In the genomic region with DNA sequence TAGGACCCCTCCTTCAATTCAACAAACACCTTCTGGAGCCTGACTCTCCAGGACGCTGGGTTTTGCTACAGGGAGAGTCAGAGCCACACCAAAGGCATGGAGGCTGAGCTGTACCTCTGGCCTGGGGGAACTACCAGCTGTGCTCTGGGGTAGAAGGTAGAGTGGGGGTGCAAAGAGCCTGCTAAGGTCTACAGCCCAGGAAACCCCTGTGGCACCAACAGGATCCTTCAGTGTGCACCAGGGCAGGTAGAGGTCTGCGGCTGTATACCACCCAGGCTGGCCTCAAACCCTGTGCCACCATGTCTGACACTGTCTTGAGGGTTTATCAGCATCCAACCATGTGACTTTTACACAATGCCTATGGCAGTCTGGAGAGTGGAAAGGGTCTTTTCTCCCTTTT, we compare ENCODE assay signal across 10 mouse cellular contexts.
DNase-seq lines count a peak whose midpoint lies in the region; ATAC-seq and TF ChIP-seq lines count a peak whose summit lies in the region.
"Had no signal": no experiment of that assay in that cellular context is flagged by ENCODE, and none has a peak within 500 bp of the region (broad histone marks: within the 10 kb centered on the region; RNA-seq: fewer than 3 reads in every experiment).

No protein-coding gene starts in this region.

- H3K27me3 ChIP-seq in heart, embryonic 11.5 days (ENCODE audit: control insufficient read depth, insufficient read depth, low read length), result no peaks in the 10 kb centered on the region
- no peaks in the 10 kb centered on the region for H3K27me3 ChIP-seq in lung, postnatal 0 days (replicated peaks; ENCODE audit: insufficient read depth, low read length)
- no peaks in the 10 kb centered on the region for H3K27me3 ChIP-seq in hindbrain, embryonic 16.5 days (replicated peaks; ENCODE audit: control insufficient read depth, insufficient read depth, low read length)
- no peaks in the 10 kb centered on the region for H3K27me3 ChIP-seq in stomach, embryonic 15.5 days (replicated peaks)
- H3K27me3 ChIP-seq: liver, embryonic 15.5 days had no signal

- intact Hi-C loops in heart, postnatal 25 days (cut with DNase I), result loop anchor here (2.0 kb wide), 1 partner anchor 57 kb away; no protein-coding TSS in a partner anchor

- TF ChIP-seq EP300 in lung, postnatal 0 days (IDR thresholded peaks at IDR 0.05), result no peak

- no peak overlapping the region for H3K9ac ChIP-seq in heart, embryonic 11.5 days (ENCODE audit: low read depth, low read length)
- no peak overlapping the region for H3K9ac ChIP-seq in lung, postnatal 0 days (replicated peaks; ENCODE audit: low read depth)
- H3K9ac ChIP-seq in hindbrain, embryonic 16.5 days (ENCODE audit: low read depth, low read length), result no peak overlapping the region
- H3K9ac ChIP-seq in stomach, embryonic 15.5 days, result no peak overlapping the region
- H3K9ac ChIP-seq: liver, embryonic 15.5 days had no signal

- no peak overlapping the region for H3K4me2 ChIP-seq in heart, embryonic 11.5 days
- H3K4me2 ChIP-seq in lung, postnatal 0 days (replicated peaks; ENCODE audit: low read depth, low read length), result no peak overlapping the region
- H3K4me2 ChIP-seq in hindbrain, embryonic 16.5 days (ENCODE audit: low read length), result no peak overlapping the region
- no peak overlapping the region for H3K4me2 ChIP-seq in stomach, embryonic 15.5 days
- H3K4me2 ChIP-seq: liver, embryonic 15.5 days had no signal

- TF ChIP-seq CTCF in lung, postnatal 0 days (IDR thresholded peaks at IDR 0.05), result no peak

- H3K4me1 ChIP-seq in heart, embryonic 11.5 days (ENCODE audit: control insufficient read depth, insufficient read depth, low read length), result no peaks in the 10 kb centered on the region
- H3K4me1 ChIP-seq in lung, postnatal 0 days (ENCODE audit: insufficient read depth, low read depth, low read length), result no peaks in the 10 kb centered on the region; the same call in 1 of the 2 replicates
- peaks cover 2% of the 10 kb centered on the region; the same call in 1 of the 2 replicates for H3K4me1 ChIP-seq in hindbrain, embryonic 16.5 days (ENCODE audit: control insufficient read depth, insufficient read depth, low read depth, low read length)
- H3K4me1 ChIP-seq in stomach, embryonic 15.5 days, result peaks cover 16% of the 10 kb centered on the region
- H3K4me1 ChIP-seq: liver, embryonic 15.5 days had no signal

- peak overlapping the region; percentile 73 for H3K27ac ChIP-seq in heart, embryonic 11.5 days (ENCODE audit: low read depth, low read length)
- H3K27ac ChIP-seq in lung, postnatal 0 days (ENCODE audit: low read length), result peak overlapping the region; percentile 44; the same call in 1 of the 2 replicates
- peak overlapping the region; percentile 45 for H3K27ac ChIP-seq in hindbrain, embryonic 16.5 days (ENCODE audit: low read depth, low read length)
- peak overlapping the region; percentile 55 for H3K27ac ChIP-seq in stomach, embryonic 15.5 days
- H3K27ac ChIP-seq: liver, embryonic 15.5 days had no signal

- no peak overlapping the region for H3K4me3 ChIP-seq in heart, embryonic 11.5 days (ENCODE audit: low read depth, low read length)
- H3K4me3 ChIP-seq in lung, postnatal 0 days (ENCODE audit: low read depth, low read length), result no peak overlapping the region
- H3K4me3 ChIP-seq in hindbrain, embryonic 16.5 days (ENCODE audit: low read length), result no peak overlapping the region
- H3K4me3 ChIP-seq in stomach, embryonic 15.5 days (replicated peaks), result no peak overlapping the region
- H3K4me3 ChIP-seq: liver, embryonic 15.5 days; myocyte had no signal

- H3K36me3 ChIP-seq in heart, embryonic 11.5 days (ENCODE audit: control insufficient read depth, insufficient read depth, low read length), result no peaks in the 10 kb centered on the region
- H3K36me3 ChIP-seq in lung, postnatal 0 days (ENCODE audit: insufficient read depth, low read length), result no peaks in the 10 kb centered on the region
- no peaks in the 10 kb centered on the region for H3K36me3 ChIP-seq in hindbrain, embryonic 16.5 days (ENCODE audit: control insufficient read depth, insufficient read depth, low read length)
- no peaks in the 10 kb centered on the region for H3K36me3 ChIP-seq in stomach, embryonic 15.5 days
- H3K36me3 ChIP-seq: liver, embryonic 15.5 days had no signal

- no peak for DNase-seq in heart, postnatal 25 days (ENCODE audit: low spot score)
- no peak for DNase-seq in lung, postnatal 0 days (ENCODE audit: low spot score)
- no peak for DNase-seq in lung, adult 18-20 months
- no peak for DNase-seq in layer of hippocampus, postnatal 14 days (ENCODE audit: low spot score in 2 of 2)
- no peak for DNase-seq in left cerebral cortex, adult 8-10 months (ENCODE audit: low spot score in 2 of 2)

- WGBS in heart, embryonic 11.5 days (ENCODE audit: insufficient replicate concordance), result 63% methylated on average over 2 of the region's 2 CpGs
- 88% methylated on average over 2 of the region's 2 CpGs for WGBS in lung, postnatal 0 days
- 81% methylated on average over 2 of the region's 2 CpGs for WGBS in hindbrain, embryonic 16.5 days
- WGBS in stomach, embryonic 15.5 days, result 84% methylated on average over 2 of the region's 2 CpGs

- ATAC-seq in heart, embryonic 11.5 days (replicated peaks; ENCODE audit: insufficient number of reproducible peaks, low FRiP score, low TSS enrichment), result 0 out of 2 replicates have a peak, but pooled peaks have one; percentile 36
- no peak for ATAC-seq in lung, postnatal 0 days
- ATAC-seq in hindbrain, embryonic 16.5 days, result no peak
- ATAC-seq in stomach, embryonic 15.5 days (ENCODE audit: insufficient read depth, low FRiP score, low read depth), result no peak

- no peaks in the 10 kb centered on the region for H3K9me3 ChIP-seq in heart, embryonic 11.5 days (replicated peaks; ENCODE audit: control insufficient read depth, low read length)
- no peaks in the 10 kb centered on the region for H3K9me3 ChIP-seq in lung, postnatal 0 days (ENCODE audit: low read length)
- H3K9me3 ChIP-seq in hindbrain, embryonic 16.5 days (ENCODE audit: control insufficient read depth, low read length), result no peaks in the 10 kb centered on the region
- no peaks in the 10 kb centered on the region for H3K9me3 ChIP-seq in stomach, embryonic 15.5 days
- H3K9me3 ChIP-seq: liver, embryonic 15.5 days had no signal
